Mouse (Mus musculus) CD8-positive naive resting alpha-beta T cell, adult 2 months (primary cell): ENCODE data around the gene Abca17.

ENCODE experiments used
- DNase-seq, 2 experiments: peaks; one replicate each; pipeline ENCODE4 v3.0.0; 2022; ENCODE audit warnings: low read depth in 2 of 2, low spot score in 2 of 2

The Abca17 gene

DNA sequence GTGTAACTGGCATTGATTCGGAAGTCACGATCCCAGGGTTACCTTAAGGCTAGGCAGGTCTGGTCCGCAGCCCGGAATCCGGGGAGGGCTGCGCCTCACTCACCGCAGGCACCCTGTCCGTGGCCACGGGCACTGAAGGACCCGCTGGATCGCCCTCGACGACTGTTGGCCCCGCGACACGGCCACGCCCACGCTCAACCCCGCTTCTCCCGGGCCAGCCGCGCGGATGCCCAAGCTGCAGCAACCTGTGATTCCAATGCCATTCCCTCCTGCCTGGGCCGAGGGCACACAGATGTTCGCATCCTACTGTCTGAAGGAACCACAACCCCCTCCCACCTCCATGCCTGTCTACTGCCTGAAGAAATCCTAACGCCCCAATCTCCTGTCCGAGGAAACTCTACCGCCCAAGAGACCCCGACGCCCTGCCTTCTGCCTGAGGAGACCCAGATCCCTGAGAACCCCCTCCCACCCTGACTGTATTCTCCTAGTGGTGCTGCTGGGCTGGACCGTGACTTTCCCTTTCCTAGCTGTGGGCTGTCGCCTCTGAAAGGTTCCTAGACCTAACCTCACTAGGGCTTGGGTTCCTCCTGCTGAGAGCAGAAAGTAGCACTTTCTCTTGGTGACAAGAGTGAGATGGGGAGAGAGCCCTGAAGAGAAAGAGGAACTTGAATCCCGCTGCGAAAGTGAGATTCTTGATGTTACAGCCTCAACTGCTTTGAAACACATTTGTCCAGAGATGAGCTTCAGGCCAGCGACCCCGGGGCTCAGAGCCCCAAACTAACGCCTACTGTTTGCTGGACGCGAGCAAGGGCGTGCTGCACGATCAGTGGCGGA lies at the start of gene Abca17:
Gene Abca17, minus strand, starts transcription at position 143 of the 834 bp plus-strand sequence.
- no peak for DNase-seq

DNA sequence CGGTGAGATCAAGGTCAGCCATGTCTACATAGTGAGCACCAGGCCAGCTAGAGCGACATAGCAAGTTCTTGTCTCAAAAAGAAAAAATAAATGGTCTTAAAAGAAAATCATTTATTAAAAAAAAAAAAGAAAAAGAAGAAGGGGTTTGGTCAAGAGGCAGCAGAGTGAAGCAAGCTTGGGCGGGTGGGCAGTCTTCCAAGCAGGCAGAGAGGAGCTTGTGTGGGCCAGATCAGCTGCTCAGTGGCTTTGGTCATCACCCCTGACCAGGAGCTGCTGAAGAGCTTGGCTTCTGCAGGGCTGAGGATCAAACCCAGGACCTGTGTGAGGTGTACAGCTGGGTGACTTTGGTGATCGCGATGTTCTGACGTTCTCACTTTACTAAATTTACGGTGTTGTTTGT lies 43.6 kb upstream of the Abca17 start:
- no peak for DNase-seq

DNA sequence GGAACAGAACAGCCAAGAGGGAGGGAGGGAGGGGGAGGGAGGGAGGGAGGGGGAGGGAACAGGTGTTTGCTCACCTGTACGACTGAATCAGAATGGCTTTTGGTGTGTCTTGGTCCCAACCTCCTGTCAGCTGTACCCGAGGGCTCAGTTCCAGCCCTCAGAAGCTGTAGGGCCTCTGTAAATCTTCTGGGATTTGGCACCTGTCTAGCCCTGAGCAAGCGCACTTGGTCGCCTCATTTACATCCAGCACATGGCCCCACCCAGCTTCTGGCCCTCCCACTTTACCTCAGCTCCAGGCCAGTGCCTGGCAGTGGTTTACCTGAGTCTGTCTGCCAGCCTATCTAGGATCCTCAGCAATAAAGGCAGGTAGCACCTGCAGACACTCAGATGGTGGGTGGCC lies 42.7 kb upstream of the Abca17 start:
- no peak for DNase-seq

DNA sequence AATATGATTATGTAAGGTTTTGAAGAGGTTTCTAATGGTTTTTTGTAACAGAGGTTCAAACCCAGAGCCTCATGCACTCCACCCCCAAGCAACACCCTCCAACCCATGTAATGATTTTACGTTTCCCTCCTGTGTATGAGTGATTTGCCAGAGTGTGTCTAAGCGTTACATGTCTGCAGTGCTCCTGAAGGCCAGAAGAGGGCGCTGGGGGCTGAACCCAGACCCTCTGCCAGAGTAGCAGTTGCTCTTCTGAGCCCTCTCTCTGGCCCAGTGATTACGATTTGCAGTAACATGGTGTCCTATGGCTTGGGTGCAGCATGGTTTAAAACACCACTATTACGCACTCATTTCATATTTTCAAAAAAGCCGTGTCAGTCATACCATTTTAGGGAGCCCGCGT lies 40.3 kb upstream of the Abca17 start:
- DNase-seq = no peak

DNA sequence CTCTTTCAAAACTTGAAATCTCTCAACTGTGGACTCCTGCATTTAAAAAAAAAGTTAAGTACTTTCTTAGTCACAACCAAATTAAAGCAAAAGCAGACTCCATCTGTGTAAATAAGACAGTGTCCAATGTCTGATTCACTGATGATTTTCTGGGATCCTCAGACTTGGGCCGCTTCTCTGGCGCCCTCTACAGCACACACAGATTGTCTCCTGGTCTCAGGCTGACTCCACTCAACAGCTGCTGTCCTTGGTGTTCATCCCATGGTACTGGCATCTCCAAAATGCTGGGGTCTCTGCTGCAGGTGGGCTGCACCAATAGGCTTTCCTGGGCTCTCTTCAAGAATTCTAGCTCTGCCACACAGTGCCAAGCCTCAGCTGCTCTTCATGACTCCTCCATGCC lies 39.0 kb upstream of the Abca17 start:
- DNase-seq = no peak

DNA sequence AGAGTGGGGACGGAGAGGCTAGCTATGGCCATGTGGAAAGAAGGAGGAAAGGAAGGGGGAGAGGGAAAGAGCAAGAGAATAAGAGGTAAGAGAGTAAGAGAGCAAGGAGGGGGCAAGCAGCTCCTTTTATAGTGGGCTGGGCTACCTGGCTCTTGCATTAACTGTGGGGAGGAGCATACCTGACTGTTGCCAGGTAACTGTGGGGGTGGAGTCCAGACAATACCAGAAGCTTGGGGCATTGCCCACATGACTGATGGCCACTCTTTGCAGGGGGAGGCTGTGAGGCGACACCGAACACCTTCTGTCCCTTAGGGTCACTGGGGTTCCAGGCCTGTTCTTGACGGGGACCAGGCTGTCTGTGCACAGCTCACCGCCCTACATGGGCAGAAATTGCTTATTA lies 37.8 kb upstream of the Abca17 start:
- no peak for DNase-seq

DNA sequence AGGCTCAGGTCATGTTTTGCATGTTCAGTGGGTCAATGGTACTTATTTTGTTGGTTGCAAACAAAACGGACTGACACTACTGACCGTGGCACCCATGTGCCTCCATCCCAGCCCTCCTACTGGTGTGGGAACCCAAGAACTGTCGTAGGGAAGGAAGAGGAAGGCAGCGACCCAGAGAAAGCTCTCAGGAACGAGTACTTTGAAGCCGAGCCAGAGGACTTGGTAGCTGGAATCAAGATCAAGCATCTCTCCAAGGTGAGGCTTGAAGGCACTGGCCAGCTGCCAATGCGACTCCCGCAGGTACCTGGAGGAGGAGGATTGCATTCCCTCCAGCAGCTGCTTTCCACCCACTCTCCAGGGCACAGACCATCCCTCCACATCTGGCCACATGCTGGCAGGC lies 32.9 kb upstream of the Abca17 start:
- DNase-seq = no peak

DNA sequence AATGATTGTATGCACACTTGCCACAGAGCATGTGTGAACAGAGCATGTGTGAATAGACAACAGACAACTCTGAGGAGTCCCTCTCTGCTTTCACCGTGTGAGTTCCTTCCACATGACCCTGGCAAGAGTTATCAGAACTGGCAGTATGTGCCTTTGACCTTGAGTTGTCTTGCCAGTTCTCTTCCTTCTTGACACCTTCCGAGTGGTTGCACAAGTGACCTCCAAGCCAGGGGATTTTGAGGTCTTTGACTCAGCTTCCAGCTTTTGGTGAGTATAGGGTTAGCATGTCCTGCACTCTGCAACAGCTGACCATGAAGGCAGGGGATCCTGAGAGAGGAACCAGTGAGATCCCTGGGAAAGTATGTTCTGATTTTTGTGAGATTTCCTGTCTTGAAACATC lies 27.6 kb upstream of the Abca17 start:
- no peak for DNase-seq

DNA sequence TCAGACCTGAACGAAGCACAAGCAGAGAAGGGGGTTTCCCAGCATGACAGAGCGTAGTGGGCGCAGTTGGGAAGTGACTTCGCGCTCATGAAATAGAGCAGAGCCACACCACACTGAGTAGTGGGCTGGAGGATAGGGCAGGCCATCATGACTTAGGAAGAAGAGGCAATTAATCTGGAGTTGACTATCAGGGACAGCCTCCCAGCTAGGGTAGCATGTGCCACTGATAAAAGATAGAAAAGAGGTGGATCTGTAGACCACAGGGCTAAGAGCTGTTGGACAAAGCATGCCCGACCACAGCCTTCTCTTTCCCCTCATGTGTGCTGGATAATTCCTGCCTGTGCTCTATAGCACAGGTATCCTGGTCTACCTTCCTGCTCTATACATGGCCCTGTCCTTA lies 25.0 kb upstream of the Abca17 start:
- DNase-seq = no peak

DNA sequence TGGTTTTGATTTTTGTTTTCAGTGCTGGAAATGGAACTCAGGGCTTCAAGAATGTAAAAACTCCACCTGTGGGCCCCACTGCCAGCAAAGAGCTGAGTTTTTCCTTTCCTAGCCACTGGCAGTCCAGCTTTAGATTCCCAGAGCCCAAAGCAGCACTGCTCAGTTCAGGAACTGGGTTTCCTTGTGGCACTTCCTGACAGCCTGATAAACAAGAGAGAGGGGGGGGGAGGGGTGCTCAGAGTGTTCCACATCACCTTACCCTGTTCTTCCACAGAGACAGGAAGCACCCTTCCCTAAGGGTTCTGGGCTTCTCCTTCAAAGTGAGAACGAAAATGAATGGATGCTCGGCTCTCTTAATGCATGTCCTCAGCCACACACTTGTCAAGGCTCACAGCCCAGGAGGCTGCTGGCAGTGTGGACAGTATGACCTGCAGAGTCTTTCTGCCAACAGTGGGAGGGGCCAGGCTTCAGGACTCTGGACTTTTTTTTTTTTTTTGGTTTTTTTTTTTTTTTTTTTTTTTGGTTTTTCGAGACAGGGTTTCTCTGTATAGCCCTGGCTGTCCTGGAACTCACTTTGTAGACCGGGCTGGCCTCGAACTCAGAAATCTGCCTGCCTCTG lies 24.3 kb upstream of the Abca17 start:
- DNase-seq = no peak

DNA sequence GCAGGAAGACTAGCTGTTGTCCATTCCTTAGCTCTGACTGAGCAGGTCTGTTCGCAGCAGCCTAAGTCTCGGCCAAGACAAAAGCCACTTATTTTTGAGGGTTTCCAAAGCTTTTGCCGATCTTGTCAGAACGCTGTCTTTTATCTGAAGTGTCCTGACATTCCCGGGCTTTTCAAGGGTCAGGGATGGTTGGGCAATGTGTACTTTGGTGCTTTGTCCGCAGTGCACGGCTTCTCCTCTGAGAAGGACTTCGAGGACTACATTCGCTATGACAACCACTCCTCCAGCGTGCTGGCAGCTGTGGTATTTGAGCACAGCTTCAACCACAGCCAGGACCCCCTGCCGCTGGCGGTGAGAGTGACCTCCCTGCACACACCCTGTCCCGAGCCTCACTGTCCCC lies 15.0 kb upstream of the Abca17 start:
- DNase-seq = no peak

DNA sequence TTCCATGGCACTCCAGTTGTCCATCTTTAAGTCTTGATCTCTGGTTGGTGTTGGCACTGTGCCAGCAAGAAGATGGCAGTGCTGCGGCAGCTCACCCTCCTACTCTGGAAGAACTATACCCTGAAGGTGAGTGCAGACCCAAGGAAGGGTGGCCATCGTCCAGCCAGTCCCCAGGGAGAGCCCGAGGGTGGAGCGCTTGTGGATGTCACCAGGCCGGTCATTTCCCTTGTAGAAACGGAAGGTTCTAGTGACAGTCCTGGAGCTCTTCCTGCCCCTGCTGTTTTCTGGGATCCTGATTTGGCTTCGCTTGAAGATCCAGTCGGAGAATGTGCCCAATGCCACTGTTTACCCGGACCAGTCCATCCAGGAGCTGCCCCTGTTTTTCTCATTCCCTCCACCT lies 13.6 kb upstream of the Abca17 start:
- DNase-seq = no peak

DNA sequence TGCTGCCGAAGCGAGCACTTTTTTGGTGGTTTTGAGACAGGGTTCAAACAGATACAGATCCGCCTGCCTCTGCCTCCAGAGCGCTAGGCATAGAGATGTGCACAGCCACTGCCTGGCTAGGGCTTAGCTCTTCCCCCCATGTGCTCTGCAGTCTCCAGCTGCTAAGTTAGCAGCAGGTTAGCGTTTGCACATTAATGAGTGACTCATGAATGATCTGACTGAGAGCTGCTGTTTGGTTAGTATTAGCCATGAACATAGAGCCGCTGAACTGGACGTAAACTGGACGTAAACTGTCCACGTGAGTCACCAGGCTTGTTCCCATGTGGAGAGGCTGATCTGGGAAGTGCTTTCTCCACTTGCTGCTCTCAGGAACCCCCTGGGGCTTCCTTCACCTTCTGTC lies 11.7 kb upstream of the Abca17 start:
- DNase-seq = no peak

DNA sequence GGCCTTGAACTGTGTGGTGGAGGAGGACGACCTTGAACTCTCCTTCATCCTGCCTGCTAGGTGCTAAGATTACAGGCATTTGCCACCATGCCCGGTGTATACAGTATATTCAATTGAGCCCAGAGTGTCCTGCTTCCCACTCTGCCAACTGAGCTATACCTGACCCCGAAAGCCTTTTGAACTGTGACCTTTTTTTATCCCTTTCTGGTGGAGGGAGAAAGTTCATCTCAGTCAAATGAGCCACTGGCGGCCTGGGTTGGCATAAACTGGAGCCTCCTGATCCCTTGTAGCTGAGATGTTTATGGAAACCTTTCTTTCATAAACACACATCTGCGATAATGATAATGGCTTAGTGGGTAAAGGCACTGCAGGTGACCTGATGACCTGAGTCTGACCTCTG lies 10.4 kb upstream of the Abca17 start:
- DNase-seq = no peak

DNA sequence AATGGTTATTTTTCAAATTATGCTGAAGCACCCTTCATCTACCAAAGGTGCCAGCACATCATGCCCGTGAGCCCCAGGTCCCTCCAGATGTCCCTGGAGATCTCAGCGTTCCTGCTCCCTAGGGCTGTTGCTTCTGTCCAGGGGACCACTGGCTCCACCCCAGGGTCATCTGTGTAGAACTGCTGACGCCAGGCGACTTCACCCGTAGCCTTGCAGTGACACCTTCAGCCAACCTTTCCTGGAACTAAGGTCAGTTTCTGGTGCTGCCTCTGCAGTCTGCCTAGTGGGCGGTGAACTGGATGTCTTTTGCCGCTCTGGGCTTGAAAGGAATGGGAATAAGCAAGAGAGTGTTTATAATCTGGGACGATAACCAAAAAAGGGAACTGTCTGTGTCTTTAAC lies 10.0 kb upstream of the Abca17 start:
- no peak for DNase-seq

DNA sequence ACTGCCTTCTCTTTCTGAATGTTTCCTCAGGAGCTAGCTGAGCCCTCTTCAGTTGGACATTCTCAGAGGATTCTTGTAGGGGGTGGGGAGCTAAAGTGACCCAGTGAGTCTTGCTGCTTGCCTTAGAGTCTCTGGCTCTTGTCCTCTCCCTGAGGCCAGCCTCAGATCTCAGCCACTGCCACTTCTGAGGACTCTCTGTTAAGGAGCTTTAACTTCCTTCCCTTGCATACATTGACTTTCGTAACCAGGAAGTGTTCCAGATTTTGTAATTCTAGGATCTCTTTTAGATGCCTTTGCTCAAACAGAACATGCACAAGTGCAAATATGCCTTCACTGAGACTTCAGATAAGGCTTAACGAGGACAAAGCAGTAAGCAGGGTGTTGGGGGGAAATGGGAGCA lies 9.0 kb upstream of the Abca17 start:
- DNase-seq = no peak

DNA sequence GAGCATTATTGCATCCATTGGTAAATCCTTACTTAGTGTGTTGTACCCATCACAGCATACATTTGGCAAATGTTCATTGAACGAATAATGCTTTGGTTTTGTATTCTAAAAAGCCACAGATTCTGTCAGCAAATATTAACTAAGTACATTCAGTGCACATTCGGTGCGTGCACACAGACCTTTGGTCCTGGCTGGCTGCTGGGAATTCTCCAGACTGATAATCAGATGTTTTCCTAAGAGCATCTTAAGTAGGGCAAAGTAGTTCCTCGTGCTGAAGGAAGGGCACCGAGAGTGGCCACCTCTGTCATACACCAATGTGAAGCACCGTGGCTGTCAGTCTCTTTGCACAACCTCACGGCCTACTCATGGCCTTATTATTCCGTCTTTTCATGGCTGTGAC lies 8.1 kb upstream of the Abca17 start:
- DNase-seq = no peak

DNA sequence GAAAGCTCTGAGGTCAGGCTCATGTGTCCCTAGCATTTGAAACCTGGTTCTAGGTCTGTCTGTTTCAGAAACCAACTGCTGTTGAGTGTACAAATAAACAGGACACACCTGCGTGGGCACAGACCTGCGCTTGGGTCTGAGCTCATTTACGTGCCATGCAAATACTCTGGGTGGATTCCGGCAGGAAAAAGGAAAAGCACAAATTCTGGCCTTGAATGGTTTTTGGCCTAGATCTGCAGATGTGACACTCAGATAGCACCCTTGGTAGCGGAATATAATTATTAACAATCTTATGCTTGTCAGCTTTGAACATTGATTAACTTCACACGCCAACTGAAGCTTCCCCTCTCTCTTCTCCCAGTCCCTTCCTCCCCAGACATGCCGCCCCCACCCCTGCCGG lies 4.4 kb upstream of the Abca17 start:
- no peak for DNase-seq

DNA sequence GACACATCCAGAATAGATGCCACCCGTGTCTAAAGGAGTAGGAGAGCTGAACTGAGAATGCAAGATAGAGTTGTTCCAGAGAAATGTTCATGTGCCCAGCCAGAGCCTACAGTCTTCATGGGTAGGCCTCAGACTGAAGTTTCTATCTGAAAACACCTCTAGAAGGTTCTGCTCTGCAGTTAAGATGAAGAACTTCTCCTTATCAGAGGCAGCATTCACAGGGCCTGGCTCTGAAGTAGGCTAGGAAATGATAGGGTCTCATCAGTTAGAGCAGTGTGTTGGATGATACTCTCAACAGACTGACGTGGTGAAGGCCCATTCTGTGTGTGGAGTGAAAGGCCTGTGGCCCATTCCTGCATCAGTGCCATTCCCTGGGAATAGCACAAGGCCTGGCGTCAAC lies 3.1 kb upstream of the Abca17 start:
- no peak for DNase-seq

DNA sequence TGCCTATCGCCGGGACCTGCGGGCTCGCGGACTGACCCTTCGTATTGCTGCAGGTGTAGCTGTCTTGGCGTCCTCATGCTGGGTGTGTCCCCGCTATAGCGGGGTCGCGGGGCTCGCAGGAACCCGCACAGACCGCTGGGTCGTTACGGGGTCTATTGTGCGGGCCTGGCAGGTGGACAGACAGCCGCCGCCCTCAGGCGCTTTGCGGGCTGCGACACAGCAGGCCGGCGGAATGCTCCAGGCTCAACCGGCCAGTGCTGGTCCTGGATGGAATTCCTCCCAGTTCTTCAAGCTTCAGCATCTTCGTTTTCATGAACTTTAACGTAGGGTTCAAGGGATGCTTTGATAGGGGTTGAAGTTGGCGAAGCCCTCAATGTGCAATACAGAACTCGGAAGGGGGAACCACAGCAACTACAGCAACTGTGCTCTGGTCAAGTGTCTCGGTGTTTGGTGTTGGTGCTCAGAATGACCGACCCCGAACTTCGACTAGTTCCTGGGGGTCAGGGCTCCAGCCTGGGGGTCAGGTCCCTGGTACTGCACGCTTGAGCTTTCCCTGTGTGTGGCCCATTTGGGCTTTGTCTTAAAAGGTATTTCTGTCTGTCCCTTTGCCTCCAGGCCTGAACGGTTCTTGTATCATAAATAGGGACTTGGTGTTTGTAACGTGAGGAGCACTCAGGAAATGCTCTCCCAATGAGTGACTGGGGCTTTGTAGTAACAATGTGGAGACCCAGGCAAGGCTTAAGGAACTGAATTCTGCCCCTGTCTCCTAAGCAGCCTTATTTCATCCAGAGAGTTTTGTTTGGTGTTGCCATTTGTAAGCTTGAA lies 1.7 kb upstream of the Abca17 start:
- DNase-seq = peak in 1 of 2 experiments; percentile 5

DNA sequence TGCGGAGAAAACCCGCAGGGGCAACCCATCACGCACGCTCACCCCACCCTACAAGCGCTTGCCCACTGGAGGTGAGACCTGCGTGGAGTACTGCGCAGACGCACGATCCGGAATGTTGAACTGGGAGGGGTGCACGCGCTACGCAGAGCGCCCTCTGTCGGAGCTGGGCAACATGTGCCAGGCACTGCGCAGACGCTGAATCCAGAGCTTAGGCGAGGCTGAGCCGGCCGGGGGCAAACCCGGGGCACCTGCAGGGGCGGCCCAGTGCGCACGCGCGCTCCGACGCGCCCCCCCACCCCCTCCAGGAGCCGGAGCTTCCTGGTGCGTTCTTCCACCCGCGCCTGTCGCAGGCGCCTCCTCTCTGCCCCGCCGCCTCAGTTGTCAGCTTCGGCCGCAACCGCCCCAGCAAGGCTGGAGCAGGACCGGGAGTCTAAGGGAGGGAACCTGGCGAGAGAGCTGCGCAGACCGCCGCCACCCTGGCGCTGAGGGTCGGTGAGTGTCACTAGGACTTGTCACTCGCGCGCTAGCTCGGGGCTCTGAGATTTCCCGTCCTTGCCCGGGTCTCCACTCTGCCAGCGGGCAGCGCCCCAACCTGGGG lies 991 bp upstream of the Abca17 start, which contains the start of gene Abca3:
Gene Abca3, plus strand, starts transcription at position 191 of the 598 bp plus-strand sequence.
- DNase-seq = peak; percentile 97 to 98

DNA sequence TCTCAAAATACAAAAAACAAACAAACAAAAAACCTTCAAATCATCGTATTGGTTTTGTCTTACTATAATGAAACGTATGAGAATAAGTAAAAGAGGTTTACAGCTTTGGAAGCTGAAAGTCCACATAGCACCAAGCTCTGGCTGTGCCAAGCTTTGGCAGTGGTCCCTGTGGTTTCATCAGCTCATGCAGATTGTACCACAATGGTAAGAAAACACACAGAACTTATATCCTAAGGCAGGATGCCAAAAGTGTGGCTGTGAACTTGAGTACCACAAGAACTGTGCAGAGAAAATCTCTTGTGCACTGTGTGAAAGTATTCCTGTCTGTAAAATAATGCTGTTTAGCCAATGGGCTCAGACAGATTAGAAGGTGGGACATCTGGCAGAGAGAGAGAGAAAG lies 1.7 kb downstream of the Abca17 start:
- no peak for DNase-seq
